Mouse (Mus musculus) embryonic facial prominence, embryonic 10.5 days (tissue): ENCODE data around the gene Recql5. TPM values are rescaled to one million over a fixed set of nuclear protein-coding genes. Genes with fewer than 3 reads are reported as not detected.

Source experiments
- polyA plus RNA-seq: library from polyadenylated mRNA; unstranded; fragments of >200 nt; fragmentation: Nextera tagmentation; extraction: Ambion mirVana; gene quantifications from 2 replicates; pipeline ENCODE4 v1.2.1, GENCODE M21; 2016

The Recql5 gene
- polyA plus RNA-seq, 1 experiment from 2014 or later, result 27.9 TPM

Other genes starting within 250 kb of the Recql5 start
- 73.5 and 76.0 TPM in 2 replicates for gene Grb2, start 224.9 kb downstream of the Recql5 start, polyA plus RNA-seq
- 34.6 and 38.9 TPM in 2 replicates for gene Tmem94, start 168.0 kb downstream of the Recql5 start, polyA plus RNA-seq
- gene Caskin2, start 119.8 kb downstream of the Recql5 start, polyA plus RNA-seq, result 20.3 and 20.4 TPM in 2 replicates
- 40.3 and 40.6 TPM in 2 replicates for gene Tsen54, start 118.8 kb downstream of the Recql5 start, polyA plus RNA-seq
- gene Llgl2, start 109.4 kb downstream of the Recql5 start, polyA plus RNA-seq, result 15.3 and 15.5 TPM in 2 replicates
- 0.07 and 0.16 TPM in 2 replicates for gene Myo15b, start 75.1 kb downstream of the Recql5 start, polyA plus RNA-seq
- gene Smim5, start 33.5 kb downstream of the Recql5 start, polyA plus RNA-seq, result 1.5 and 1.8 TPM in 2 replicates
- gene Smim6, start 21.5 kb downstream of the Recql5 start, polyA plus RNA-seq, result 1.1 and 1.6 TPM in 2 replicates
- 48.4 and 50.8 TPM in 2 replicates for gene Sap30bp, start 195 bp downstream of the Recql5 start, polyA plus RNA-seq
- gene Itgb4, start 41.2 kb upstream of the Recql5 start, polyA plus RNA-seq, result 1.1 and 1.5 TPM in 2 replicates
- 212 and 216 TPM in 2 replicates for gene Galk1, start 79.2 kb upstream of the Recql5 start, polyA plus RNA-seq
- 1,824 and 1,981 TPM in 2 replicates for gene H3f3b, start 94.5 kb upstream of the Recql5 start, polyA plus RNA-seq
- gene Unk, start 96.8 kb upstream of the Recql5 start, polyA plus RNA-seq, result 49.4 and 50.9 TPM in 2 replicates
- gene Unc13d, start 144.5 kb upstream of the Recql5 start, polyA plus RNA-seq, result 2.9 TPM in 2 replicates
- 74.2 and 76.8 TPM in 2 replicates for gene Wbp2, start 153.5 kb upstream of the Recql5 start, polyA plus RNA-seq
- gene Trim47, start 193.7 kb upstream of the Recql5 start, polyA plus RNA-seq, result 4.5 and 4.7 TPM in 2 replicates
- 1.9 and 2.3 TPM in 2 replicates for gene Trim65, start 197.7 kb upstream of the Recql5 start, polyA plus RNA-seq
- gene Mrpl38, start 205.4 kb upstream of the Recql5 start, polyA plus RNA-seq, result 108 and 117 TPM in 2 replicates
- 61.0 and 61.8 TPM in 2 replicates for gene Fbf1, start 234.7 kb upstream of the Recql5 start, polyA plus RNA-seq